Mouse (Mus musculus) megakaryocyte, embryonic 14.5 days (primary cell): ENCODE results near the gene Tor1b. TPM values are rescaled to one million over a fixed set of nuclear protein-coding genes. Genes with fewer than 3 reads are reported as not detected.
"Not testable (repeated sequence)": the region's sequence is repeated elsewhere in the genome, so short reads cannot be mapped to it uniquely, and the experiment has no call there.

Experiments
- H3K27me3 ChIP-seq: replicated peaks from 2 replicates; pipeline ENCODE3; 2012; ENCODE audit warnings: inconsistent platforms
- H3K36me3 ChIP-seq: replicated peaks from 2 replicates; pipeline ENCODE3; 2012; ENCODE audit warnings: low read length, inconsistent platforms, mixed read lengths
- H3K4me1 ChIP-seq: 2 replicates; pipeline ENCODE4 v1.6.1; 2012; ENCODE audit warnings: inconsistent platforms
- H3K4me3 ChIP-seq: replicated peaks from 2 replicates; pipeline ENCODE3; 2012; ENCODE audit warnings: moderate library complexity, mild to moderate bottlenecking, inconsistent platforms
- H3K9me3 ChIP-seq: 2 replicates; pipeline ENCODE4 v1.6.1; 2012; ENCODE audit warnings: inconsistent platforms
- FLI1 ChIP-seq: IDR thresholded peaks from 2 replicates; pipeline ENCODE4 v1.6.1; 2012; ENCODE audit warnings: low read length, inconsistent platforms, mixed read lengths
- GATA1 ChIP-seq: IDR thresholded peaks from 3 replicates; pipeline ENCODE4 v1.6.1; 2012; ENCODE audit warnings: mixed read lengths, low read length, inconsistent platforms, borderline replicate concordance
- polyA plus RNA-seq: library from polyadenylated mRNA; stranded (reverse); fragments of >175 nt; gene quantifications from 2 replicates; pipeline ENCODE4 v1.2.3, GENCODE M21; 2012; ENCODE audit warnings: low replicate concordance; ENCODE audit not compliant: insufficient read depth

The Tor1b gene
- polyA plus RNA-seq, 1 experiment: 2.7 TPM

DNA sequence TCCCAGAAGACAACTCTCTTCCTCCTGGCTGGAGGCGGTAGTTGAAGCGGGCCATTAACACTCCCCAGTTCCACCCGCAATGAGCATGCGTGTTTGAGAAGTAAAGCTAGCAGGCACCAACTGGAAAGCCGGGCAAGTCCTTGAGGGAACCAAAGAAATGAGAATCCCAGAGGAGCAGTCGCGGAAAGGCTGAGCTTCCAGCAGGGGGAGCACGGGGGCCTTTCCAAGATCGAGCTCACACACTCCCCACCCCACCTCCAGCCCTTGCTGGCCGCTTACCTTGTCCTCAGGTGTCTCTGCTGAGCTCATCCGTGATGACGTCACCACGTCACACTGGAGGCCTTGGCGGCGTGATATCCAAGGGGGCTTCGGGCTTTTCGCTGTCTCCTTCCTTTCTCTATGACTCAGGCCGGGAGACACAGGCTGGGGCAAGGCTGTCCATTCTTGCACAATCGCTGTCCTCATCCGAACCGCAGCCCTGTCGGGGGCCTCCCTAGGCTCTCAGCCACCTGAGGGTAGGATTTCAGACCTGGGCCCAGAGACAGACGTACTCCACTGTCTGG is 23.2 kb upstream of the Tor1b start, which contains the start of gene Ptges:
Gene Ptges (minus strand): TSS at position 381 of the 563 bp plus-strand sequence.
- peak within 1 kb of the TSS; percentile 92 for H3K4me3 ChIP-seq
- H3K9me3 ChIP-seq: no peaks in the 10 kb centered on the region
- H3K4me1 ChIP-seq: peaks cover 57% of the 10 kb centered on the region
- H3K36me3 ChIP-seq: peaks cover 7% of the 10 kb centered on the region
- TF ChIP-seq FLI1: no peak
- TF ChIP-seq GATA1: no peak
- peaks cover 13% of the 10 kb centered on the region for H3K27me3 ChIP-seq

GRCm38 (mm10) chr2:30930846-30931245 is 21.9 kb upstream of the Tor1b start:
- not testable (repeated sequence) for H3K9me3 ChIP-seq, H3K36me3 ChIP-seq, H3K27me3 ChIP-seq

GRCm38 (mm10) chr2:30931922-30932321 is 20.8 kb upstream of the Tor1b start:
- TF ChIP-seq FLI1: no peak
- TF ChIP-seq GATA1: no peak
- H3K27me3 ChIP-seq: peaks cover 9% of the 10 kb centered on the region
- no peaks in the 10 kb centered on the region for H3K9me3 ChIP-seq
- peaks cover 43% of the 10 kb centered on the region for H3K4me1 ChIP-seq
- no peak overlapping the region for H3K4me3 ChIP-seq
- H3K36me3 ChIP-seq: peaks cover 7% of the 10 kb centered on the region

More at GRCm38 (mm10) chr2:30930846-30931245, 21.9 kb upstream of the Tor1b start:
- H3K4me1 ChIP-seq: peaks cover 48% of the 10 kb centered on the region
- not testable (repeated sequence) for H3K4me3 ChIP-seq

GRCm38 (mm10) chr2:30933032-30933431 is 19.7 kb upstream of the Tor1b start:
- Histone ChIP-seq H3K36me3 (peaks cover 7% of the 10 kb centered on the region), H3K27me3 (peaks cover 11% of the 10 kb centered on the region), H3K4me1 (peaks cover 32% of the 10 kb centered on the region), H3K9me3 (no peaks in the 10 kb centered on the region), H3K4me3 (no peak overlapping the region)
- TF ChIP-seq GATA1 (no peak), FLI1 (no peak)

GRCm38 (mm10) chr2:30933917-30934450 is 18.8 kb upstream of the Tor1b start:
- H3K36me3 ChIP-seq: peaks cover 7% of the 10 kb centered on the region
- H3K27me3 ChIP-seq: peaks cover 11% of the 10 kb centered on the region
- H3K4me3 ChIP-seq: no peak overlapping the region
- no peaks in the 10 kb centered on the region for H3K9me3 ChIP-seq
- TF ChIP-seq FLI1: no peak
- TF ChIP-seq GATA1: no peak
- peaks cover 27% of the 10 kb centered on the region for H3K4me1 ChIP-seq

DNA sequence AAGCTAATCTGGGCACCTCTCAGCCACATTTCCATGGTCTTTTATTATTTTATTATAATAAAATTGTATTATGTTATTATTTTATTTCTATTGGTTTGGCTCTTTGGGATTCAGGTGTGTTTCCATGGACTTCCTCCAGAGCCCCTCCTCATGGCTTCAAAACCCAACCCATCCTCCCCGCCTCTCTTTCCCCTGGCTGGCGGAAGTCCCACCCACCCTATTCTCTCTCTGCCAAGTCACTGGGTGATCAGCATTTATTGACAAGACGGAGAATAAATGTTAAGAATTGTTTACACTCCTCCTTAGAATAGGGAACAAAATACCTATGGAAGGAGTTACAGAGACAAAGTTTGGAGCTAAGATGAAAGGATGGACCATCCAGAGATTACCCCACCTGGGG is 16.0 kb upstream of the Tor1b start:
- peaks cover 19% of the 10 kb centered on the region for H3K4me1 ChIP-seq
- H3K36me3 ChIP-seq: peaks cover 7% of the 10 kb centered on the region
- H3K9me3 ChIP-seq: no peaks in the 10 kb centered on the region
- peaks cover 11% of the 10 kb centered on the region for H3K27me3 ChIP-seq
- no peak overlapping the region for H3K4me3 ChIP-seq
- no peak for TF ChIP-seq GATA1
- TF ChIP-seq FLI1: no peak

DNA sequence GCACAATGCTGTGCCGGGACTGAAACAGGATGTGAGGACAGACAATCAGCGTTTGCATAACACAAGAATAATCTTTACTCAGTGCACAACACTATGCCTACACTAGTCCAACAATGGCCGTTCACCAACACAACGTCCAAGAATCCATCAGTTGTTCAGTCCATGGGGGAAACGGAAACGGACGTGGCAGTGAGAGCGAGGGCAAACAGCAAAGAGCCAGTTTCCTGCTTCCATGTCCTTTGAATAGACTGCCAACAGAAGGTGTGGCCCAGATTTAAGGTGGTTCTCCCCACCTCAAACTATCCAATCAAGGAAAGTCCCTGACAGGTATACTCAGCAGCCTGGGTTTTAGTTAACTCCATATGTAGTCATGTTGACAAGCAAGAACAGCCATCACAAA is 15.0 kb upstream of the Tor1b start:
- Histone ChIP-seq H3K27me3 (peaks cover 11% of the 10 kb centered on the region), H3K4me3 (no peak overlapping the region), H3K4me1 (peaks cover 23% of the 10 kb centered on the region), H3K36me3 (no peaks in the 10 kb centered on the region), H3K9me3 (no peaks in the 10 kb centered on the region)
- no peak for TF ChIP-seq FLI1
- TF ChIP-seq GATA1: no peak

- peaks cover 11% of the 10 kb centered on the region for H3K27me3 ChIP-seq
- no peaks in the 10 kb centered on the region for H3K36me3 ChIP-seq
- TF ChIP-seq GATA1 (no peak), FLI1 (no peak)
- no peak overlapping the region for H3K4me3 ChIP-seq
- no peaks in the 10 kb centered on the region for H3K9me3 ChIP-seq
- peaks cover 24% of the 10 kb centered on the region for H3K4me1 ChIP-seq
Measured at GRCm38 (mm10) chr2:30938574-30938991, 14.2 kb upstream of the Tor1b start.

- no peaks in the 10 kb centered on the region for H3K9me3 ChIP-seq
- no peak for TF ChIP-seq FLI1
- no peak for TF ChIP-seq GATA1
Measured at GRCm38 (mm10) chr2:30941586-30941985, 11.2 kb upstream of the Tor1b start.

GRCm38 (mm10) chr2:30942116-30942515 is 10.6 kb upstream of the Tor1b start:
- not testable (repeated sequence) for H3K9me3 ChIP-seq, H3K36me3 ChIP-seq, H3K27me3 ChIP-seq
- Histone ChIP-seq H3K4me3 (peak overlapping the region; percentile 94), H3K4me1 (peaks cover 15% of the 10 kb centered on the region; the same call in 1 of the 2 replicates)

More at GRCm38 (mm10) chr2:30941586-30941985, 11.2 kb upstream of the Tor1b start:
- H3K4me3 ChIP-seq: no peak overlapping the region
- no peaks in the 10 kb centered on the region for H3K36me3 ChIP-seq
- peaks cover 3% of the 10 kb centered on the region for H3K27me3 ChIP-seq
- peaks cover 15% of the 10 kb centered on the region; the same call in 1 of the 2 replicates for H3K4me1 ChIP-seq
